Mouse (Mus musculus): Measurements from ENCODE around the gene Nacc1. TPM values are rescaled to one million over a fixed set of nuclear protein-coding genes. Genes with fewer than 3 reads are reported as not detected.

The Nacc1 gene
- polyA plus RNA-seq, 2 experiments from 2014 or later: 8.1 to 9.1 TPM

GRCm38 (mm10) chr8:84698288-84698687 is 10.6 kb upstream of the Nacc1 start:
- no peak for ATAC-seq

DNA sequence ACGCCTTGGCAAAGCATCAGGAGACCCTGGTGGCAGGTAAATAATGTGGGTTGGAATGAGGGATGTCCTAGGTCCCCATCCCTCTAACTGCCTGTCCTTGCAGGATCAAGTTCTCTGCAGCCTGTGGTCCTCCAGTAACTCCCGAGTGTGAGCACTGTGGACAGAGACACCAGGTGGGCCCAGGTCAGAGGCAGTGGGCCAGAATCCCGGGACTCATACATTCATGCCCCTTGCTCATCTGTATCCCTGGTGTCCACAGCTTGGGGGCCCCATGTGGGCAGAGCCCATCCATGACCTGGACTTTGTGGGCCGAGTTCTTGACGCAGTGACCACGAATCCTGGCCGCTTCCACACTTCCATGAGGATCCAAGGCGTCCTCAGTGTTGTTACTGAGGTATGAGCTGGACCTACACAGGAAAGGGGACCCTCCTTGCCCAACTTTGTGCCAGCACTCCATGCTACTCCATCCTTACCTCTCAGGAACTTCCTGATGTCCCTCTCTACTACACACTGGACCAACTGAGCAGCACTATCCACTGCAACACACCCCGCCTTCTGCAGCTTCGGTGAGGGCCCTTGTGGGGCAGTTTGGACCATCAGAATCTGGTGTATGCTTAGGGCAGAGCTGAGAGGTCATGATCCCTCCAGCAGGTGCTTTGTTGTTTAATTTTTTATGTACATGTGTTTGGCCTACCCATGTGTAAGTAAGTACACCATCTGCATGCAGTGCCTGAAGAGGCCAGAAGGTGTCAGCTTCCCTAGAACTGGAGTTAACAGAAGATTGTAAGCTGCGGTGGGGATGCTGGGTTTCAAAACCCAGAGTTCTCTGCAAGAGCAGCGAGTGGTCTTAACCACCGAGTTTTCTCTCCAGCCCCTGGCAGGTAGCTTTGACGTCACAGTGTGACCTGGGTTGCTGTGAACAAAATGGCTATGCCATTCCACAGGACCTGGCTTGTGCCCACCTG is 9.8 kb upstream of the Nacc1 start:
- no peak for ATAC-seq

DNA sequence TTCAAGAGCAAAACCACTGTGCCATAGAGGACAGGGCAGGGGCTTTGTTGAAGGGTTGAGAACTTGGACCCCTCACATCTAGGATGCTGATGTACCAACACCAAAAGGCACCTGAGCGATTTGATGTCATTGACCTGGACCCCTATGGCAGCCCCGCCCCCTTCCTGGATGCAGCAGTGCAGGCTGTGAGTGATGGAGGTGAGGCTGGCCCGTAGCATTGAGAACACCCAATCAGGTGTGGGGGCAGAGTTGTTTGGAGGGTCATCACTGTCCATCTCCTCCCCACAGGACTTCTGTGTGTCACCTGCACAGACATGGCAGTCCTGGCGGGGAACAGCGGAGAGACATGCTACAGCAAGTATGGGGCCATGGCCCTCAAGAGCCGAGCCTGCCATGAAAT is 7.5 kb upstream of the Nacc1 start:
- ATAC-seq: no peak

- no peak for ATAC-seq
These were observed 5.7 kb upstream of the Nacc1 start for GRCm38 (mm10) chr8:84693332-84693731.

- ATAC-seq: peak; percentile 81
These were observed 1.6 kb upstream of the Nacc1 start for GRCm38 (mm10) chr8:84689091-84689915.

DNA sequence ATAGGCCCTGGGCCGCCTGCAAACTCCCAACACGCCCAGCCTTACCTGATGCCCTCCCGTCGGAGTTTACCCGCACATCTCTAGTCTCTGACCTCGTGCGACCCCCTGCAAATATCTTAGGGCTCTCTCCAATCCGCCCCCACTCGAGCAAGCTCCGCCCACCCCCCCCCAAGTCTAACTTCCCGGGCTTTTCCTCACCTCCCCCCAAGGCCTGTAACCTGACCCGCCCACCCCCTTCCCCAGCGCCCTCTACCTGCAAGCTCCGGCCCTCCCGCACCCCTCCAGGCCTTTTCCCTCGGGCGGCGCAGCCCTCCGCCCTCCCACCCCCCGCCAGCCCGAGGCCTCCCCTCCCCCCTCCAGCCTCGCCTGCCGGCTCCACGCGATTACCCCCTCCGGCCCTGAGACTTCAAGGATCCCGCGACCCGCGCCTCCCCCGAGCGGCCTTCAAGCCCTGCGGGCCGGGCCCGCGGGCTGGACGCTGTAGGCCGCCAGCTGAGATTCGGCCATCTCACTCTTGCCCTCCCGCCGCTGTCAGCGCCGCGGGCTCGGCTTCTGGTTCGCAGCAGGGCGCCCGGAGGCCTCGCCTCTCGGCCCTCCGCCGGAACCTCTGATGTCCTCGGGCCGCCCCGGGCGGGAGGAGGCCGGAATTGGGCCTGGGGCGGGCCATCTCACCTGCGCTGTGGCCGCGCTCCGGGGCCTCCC is 508 bp downstream of the Nacc1 start:
- ATAC-seq: no peak

DNA sequence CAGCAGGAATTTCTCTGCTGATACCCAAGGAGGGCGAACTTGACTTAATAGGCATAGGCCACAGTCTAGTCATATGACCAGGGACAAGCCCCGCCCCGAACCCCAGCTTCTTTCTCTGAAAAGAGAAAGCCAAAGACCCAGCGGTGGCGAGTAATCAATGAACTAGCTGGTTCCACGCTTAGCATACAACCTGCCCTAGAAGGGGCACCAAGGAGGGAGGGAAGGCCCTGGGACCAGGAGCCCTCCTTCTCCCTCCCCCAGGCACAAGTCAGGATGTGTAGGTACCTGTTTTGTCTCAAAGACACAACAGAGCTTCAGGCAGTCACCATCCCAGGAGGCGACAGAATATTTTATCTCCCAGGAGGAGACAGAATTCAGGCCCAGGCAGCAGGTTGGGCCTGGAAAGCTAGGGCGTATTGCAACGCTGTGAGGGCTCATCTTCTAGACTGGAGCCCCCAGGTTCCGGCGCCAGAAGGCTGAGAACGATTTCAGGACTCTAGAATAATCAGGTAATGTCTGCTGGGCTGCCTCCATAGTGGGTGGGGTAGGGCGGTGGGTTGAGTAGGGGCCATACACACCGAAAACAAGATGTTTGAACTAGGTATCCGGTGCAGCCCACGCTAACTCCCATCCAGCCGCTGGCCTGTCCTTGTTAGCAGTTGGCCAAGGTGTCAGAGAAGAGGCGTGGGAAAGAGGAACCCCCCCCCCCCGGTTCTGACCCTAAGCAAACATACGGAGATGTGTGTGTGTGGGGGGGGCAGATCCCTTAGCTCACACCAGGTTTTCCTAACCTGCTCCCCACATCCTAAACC is 1.3 kb downstream of the Nacc1 start, which contains the start of gene Trmt1:
Gene Trmt1 (plus strand): TSS at position 117 of the 812 bp plus-strand sequence.
- no peak for ATAC-seq

DNA sequence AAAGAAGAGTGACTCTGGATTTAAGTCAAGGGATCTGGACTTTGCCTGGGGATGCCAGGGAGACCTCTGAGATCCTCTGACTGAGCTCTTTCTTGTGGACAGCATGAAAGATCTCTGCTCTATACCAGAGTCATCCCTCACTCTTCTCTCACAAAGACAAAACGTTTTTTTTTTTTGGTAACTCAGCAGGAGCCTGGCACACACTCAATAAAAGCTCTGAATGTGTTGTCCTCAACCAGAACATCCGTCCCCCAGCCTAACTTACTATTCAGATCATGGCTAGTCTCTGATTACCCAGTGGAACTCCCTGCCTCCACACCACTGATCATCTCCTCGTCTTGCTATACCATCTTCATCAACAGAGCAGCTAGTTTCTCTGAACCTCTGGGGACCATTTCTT is 3.1 kb downstream of the Nacc1 start:
- no peak for ATAC-seq

GRCm38 (mm10) chr8:84682257-84682656 is 5.4 kb downstream of the Nacc1 start:
- ATAC-seq: no peak

- no peak for ATAC-seq
These were observed 6.2 kb downstream of the Nacc1 start for GRCm38 (mm10) chr8:84681476-84681875.

GRCm38 (mm10) chr8:84677305-84677704 is 10.4 kb downstream of the Nacc1 start:
- ATAC-seq: no peak

DNA sequence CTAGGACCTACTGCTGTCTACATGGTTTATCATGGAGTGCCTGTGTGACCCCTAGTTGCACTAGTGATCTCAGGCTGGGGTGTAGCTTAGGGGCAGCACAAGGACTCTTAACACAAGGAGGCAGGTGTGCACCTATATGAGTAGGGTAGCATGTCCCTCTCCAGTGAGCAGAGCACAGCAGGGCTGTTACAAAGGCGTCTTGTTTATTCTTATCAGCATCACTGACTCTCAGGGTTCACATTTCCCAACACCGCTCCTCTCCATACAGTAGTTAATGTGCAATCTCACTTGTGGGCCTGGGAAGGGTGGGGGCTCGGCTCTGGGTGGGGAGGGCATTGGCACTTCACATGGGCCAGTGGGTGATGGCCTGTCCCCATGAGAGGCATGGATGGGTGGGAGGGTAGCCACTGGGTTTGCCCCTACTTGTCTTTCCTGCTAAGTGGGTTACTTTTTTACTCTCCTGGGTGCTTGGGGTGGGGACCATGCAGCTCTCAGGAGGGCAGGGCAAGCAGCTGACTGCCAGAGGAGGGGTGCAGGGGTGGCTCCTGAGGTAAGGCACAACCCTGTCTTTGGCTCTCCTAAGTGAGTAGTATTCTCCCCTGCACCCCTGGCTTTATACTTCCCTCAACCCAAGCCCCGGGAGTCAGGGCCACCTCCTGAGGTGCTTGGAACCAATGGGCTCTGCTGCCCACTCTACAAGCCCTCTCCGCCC is 17.2 kb downstream of the Nacc1 start:
- peak; percentile 34 for ATAC-seq

DNA sequence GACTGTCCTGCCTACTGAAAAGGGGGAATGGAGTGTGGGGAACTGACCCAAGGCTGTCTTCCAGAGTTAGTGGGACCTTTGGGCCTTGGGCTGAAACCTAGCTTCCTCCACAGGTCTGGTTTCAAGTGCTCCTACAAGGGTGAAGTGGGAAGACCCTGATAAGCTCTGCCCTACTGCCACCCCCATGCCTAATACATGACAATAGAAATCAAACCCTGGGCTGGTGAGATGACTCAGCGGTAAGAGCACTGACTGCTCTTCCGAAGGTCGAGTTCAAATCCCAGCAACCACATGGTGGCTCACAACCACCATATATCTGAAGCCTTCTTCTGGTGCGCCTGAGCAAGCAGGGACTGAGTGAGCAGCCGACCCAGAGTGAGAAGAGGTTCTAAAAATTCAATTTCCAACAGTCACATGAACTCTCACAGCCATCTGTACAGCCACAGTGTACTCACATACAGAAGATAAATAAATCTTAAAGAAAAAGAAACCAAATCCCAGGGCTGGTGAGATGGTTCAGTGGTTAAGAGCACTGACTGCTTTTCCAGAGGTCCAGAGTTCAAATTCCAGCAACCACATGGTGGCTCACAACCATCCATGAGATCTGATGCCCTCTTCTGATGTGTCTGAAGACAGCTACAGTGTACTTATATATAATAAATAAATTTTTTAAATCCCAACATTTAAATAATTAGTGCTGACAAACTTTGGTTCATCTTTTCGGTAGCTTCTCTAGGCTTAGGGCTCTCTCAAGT is 18.8 kb downstream of the Nacc1 start:
- no peak for ATAC-seq

DNA sequence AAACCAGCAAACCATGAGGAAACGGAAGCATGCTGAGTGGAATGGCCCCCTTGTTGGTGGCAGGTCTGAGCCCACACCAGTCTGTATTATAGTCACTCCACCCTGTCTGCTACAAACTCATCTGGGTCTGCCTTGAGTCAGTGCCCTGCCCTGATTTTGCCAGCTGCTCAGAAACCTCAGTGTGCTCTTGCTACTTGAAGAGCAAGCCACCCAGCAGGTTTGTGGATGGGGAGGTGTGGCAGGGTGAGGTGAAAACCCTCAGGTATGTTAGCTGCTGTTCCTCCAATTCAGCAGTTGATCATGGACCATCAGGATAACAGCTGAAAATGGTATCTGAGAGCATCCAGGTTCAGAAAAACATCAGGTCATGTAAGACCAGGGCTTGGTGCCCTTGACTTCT is 19.6 kb downstream of the Nacc1 start:
- no peak for ATAC-seq

- no peak for ATAC-seq
These were observed 22.2 kb downstream of the Nacc1 start for GRCm38 (mm10) chr8:84665385-84665893.

- ATAC-seq: peak; percentile 11
These were observed 22.9 kb downstream of the Nacc1 start for GRCm38 (mm10) chr8:84664566-84665384.

- peak; percentile 21 for ATAC-seq
These were observed 24.0 kb downstream of the Nacc1 start for GRCm38 (mm10) chr8:84663483-84664327.

GRCm38 (mm10) chr8:84662581-84663065 is 25.0 kb downstream of the Nacc1 start, which contains the start of gene Ier2:
Gene Ier2 (minus strand): TSS chr8:84662852.
- peak; percentile 53 for ATAC-seq

Data from CD4-positive, CD25-positive, alpha-beta regulatory T cell, adult 4 months (primary cell).